Mouse (Mus musculus) embryo, embryonic 9.5 days (tissue): ENCODE measurements around the gene Egflam.

ENCODE experiments used
- DNase-seq: peaks from one replicate; pipeline ENCODE4 v3.0.0-alpha.2; 2017; ENCODE audit errors: extremely low spot score

The Egflam gene

GRCm38 (mm10) chr15:7397818-7398608 lies at the start of gene Egflam:
Gene Egflam (minus strand): TSS chr15:7398395.
- DNase-seq, result peak; percentile 71

DNA sequence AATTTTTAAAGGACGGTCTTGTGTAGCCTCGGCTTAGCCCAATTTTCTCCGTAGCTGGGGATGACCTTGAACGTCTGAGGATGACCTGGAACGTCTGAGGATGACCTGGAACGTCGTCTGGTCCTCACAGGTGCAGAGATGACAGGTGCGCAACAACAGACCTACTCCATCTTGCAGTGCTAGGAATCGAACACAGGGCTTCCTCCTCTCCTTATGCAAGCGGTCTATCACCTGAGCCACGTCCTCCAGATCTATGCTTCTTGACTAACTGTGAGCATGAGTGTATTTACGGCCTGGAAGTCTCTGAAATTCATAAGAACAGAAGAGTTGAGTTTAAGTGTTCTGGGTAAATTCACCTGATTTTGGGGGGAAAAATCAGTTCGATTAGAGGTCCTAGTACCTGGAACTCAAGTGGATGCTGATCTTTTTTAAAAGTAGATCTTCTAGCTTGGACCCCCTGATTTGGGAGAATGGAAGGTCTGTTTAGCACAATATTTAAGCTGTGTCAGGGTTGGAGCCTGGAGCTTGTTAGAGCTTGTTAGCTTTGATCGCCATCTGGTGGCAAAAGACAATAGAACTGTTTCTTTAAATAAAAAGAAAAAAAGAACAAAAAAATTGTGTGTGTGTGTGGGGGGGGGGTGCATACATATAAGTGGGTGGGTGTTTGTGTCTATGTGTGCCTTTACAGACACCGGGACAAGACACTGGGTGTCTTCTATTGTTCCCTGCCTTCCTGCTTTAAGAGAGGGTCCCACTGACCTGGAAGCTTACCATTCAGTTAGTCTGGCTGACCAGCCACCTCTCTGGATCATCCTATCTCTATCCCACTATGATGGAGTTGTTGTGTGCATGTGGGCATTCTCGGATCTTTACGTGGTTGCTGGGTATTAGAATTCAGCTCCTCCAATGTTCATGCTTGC lies 45.5 kb upstream of the Egflam start:
- DNase-seq, result peak; percentile 27

- no peak for DNase-seq
Measured at GRCm38 (mm10) chr15:7442148-7443100, 44.2 kb upstream of the Egflam start.

GRCm38 (mm10) chr15:7424282-7424681 lies 26.1 kb upstream of the Egflam start:
- no peak for DNase-seq

GRCm38 (mm10) chr15:7404521-7404920 lies 6.3 kb upstream of the Egflam start:
- DNase-seq, result no peak

GRCm38 (mm10) chr15:7398609-7399540 lies 680 bp upstream of the Egflam start:
- peak; percentile 34 for DNase-seq

- DNase-seq, result peak; percentile 65
Measured at GRCm38 (mm10) chr15:7397446-7397817, 763 bp downstream of the Egflam start.

DNA sequence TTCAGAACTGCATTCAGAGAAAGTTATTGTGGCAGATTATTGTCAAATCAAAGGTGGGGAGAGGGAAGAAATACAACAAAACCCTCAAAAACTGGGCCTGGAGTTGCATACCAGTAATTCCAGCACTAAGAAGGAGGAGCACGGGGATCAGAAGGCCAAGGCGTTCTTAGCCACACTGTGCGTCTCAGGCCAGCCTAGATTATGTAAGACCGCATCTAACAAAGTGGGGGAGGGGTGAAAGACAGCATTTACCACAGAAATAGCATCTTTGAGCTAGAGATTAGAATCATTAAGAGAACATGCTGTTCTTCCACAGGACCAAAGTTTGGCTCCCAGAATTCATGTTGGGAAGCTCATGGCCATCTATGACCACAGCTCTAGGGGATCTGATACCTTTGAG lies 14.8 kb downstream of the Egflam start:
- DNase-seq, result no peak

- DNase-seq, result no peak
Measured at GRCm38 (mm10) chr15:7382457-7382856, 15.7 kb downstream of the Egflam start.

DNA sequence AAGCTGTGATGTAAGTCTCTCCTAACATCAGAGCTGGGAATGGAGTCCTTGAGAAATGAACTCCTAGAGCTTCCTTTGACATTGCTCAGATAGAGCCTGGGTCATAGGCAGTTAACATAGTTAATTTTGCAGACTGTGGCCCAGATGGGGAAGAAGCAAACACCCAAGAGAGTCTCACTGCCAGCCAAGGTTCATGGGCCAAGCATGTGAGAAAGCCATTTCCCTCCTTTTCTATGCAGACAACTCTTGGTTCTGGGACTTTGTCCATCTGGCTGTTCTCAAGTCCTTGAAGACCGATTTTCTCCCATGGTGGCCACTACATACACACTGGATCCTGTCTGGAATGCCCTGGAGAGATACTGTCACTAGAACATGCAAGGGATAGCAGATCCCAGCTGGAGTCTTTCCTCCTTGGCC lies 45.6 kb downstream of the Egflam start:
- no peak for DNase-seq

GRCm38 (mm10) chr15:7340703-7341309 lies 57.4 kb downstream of the Egflam start:
- DNase-seq, result no peak

- DNase-seq, result no peak
Measured at GRCm38 (mm10) chr15:7334517-7335298, 63.5 kb downstream of the Egflam start.

- DNase-seq, result no peak
Measured at GRCm38 (mm10) chr15:7332875-7333274, 65.3 kb downstream of the Egflam start.

GRCm38 (mm10) chr15:7322599-7323311 lies 75.4 kb downstream of the Egflam start:
- DNase-seq, result no peak

DNA sequence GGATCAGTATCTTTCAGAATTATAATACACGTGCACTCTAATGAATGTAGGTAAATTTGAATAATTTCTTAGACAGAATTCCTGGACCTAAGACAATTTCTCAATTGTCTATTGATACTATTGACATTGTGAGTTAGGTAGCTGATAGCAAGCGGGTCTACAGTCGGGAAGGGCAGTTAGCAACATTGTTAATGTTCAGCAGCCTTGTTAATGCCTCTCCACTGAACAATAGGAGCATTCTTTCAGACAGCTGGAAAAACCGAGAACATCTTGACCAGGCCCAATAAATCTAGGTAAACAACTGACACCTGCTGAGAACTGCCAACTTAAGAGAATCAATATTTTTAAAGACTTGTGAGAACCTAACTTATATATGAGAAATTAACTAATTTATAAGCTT lies 77.3 kb downstream of the Egflam start:
- no peak for DNase-seq

DNA sequence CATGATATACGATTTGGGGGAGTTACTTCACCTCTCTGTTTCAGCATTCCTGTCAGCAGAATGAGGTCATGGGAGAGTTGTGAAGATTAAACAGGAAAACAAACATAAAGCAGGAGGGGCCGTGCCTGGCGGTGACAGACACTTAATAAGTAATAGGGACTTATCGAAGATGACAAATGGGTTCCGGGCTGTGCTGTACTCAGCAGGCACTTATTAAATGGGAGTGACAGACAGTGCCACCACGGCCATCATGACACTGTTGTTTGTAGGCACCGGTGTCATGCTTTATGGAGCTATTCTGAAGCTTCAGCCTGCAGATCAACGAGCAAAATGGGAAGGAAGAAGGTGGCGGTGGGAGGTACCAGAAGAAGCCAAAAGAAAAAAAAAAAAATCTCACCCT lies 82.7 kb downstream of the Egflam start:
- no peak for DNase-seq

DNA sequence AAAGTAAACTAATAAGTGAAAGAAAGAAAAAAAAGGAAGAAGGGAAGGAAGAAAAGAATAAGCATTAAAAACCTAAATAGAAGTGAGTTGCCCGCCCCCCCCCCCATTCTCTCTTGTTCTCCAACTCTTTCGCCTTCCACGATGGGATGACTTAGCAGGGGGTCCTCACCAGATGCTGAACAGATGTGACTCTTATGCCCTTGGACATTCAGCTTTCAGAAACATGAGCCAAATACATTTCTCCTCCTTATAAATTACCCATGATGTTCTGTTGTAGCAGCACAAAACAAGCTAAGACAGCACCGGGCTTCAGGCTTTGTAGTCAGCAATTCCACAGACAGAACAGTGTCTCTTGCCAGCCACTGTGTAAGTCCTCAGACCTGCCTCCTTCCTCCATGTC lies 89.5 kb downstream of the Egflam start:
- DNase-seq, result no peak

GRCm38 (mm10) chr15:7299892-7300291 lies 98.3 kb downstream of the Egflam start:
- no peak for DNase-seq

DNA sequence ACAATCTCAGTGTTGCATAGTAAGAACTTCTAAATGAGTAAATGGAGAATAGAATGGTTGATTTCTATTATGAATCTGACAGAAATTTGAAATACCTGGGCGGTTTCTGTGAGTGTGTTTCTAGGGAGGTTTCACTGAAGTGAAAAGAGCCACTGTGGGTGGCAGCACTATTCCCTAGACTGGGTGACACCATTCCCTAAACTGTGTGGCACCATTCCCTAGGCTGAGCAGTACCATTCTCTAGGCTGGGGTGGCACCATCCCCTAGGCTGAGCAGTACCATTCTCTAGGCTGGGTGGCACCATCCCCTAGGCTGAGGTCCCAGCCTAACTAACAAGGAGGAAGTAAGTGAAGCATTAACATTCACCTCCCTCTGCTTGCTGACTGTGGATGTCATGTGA lies 103.0 kb downstream of the Egflam start:
- DNase-seq, result no peak
